Mouse (Mus musculus): Measurements from ENCODE around the gene Rcsd1. TPM values are rescaled to one million over a fixed set of nuclear protein-coding genes. Genes with fewer than 3 reads are reported as not detected.

Gene Rcsd1
- polyA plus RNA-seq, 1 experiment from 2014 or later: 15.0 TPM

DNA sequence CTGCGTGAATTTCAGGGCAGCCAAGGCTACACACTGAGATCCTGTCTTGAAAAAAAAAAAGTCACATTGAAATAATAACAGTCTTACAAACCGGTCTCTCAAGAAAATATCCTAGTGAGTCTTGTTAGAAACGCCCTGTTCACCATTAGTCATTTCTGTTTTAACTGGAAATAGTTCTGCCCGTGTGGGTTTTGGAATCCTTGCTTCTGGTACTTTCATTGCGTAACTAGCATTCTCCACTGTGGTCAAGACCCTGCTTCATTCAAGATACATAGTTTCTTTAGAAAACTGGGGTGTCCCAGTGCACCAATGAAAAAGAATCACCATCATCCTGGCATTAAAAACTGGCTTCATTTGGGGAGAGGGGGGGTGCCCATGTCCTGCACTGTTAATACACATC is 65.8 kb downstream of the Rcsd1 start:
- ATAC-seq: no peak
- Histone ChIP-seq H3K36me3 (replicated peaks; ENCODE audit: insufficient read depth, low read length) (no peaks in the 10 kb centered on the region), H3K4me1 (ENCODE audit: insufficient read depth) (peaks cover 6% of the 10 kb centered on the region; the same call in 1 of the 2 replicates), H3K9ac (replicated peaks) (no peak overlapping the region), H3K27ac (ENCODE audit: low read depth) (no peak overlapping the region), H3K4me3 (ENCODE audit: low read depth, low read length) (no peak overlapping the region), H3K4me2 (ENCODE audit: low read depth, low read length) (no peak overlapping the region), H3K27me3 (ENCODE audit: insufficient read depth, low read length) (no peaks in the 10 kb centered on the region), H3K9me3 (ENCODE audit: low read length) (no peaks in the 10 kb centered on the region)
- WGBS (ENCODE audit: insufficient replicate concordance): 58% methylated on average over 5 of the region's 5 CpGs
- DNase-seq: no peak
- TF ChIP-seq CTCF (IDR thresholded peaks at IDR 0.05; ENCODE audit: low read depth) (no peak), EP300 (IDR thresholded peaks at IDR 0.05; ENCODE audit: low read depth) (no peak)

DNA sequence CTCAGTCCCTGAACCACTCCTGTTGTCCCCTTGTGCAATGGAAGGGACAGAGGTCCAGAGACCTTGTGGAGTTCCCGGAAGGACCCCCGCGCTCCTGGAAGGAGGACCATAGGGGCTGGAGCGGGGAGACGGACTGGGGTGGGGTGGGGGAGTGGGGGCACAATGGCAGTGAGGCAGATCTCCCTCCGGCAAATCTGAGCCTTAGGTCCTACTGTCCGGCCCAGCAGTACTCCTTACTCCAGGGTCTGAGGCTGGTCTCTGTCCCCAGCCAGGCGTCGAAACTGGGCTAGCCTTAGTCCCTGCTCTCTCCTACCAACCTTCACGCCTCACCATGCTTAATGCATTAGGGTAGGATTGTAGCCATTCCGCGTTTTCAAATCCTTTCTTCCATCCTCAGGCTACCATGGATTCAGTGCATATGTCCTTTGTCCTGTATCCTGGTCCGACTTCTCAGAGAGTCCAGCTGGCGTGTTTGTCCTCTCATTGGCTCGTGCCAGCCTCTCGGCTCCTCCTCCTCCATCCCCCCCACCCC is 66.7 kb downstream of the Rcsd1 start:
- Histone ChIP-seq H3K27ac (ENCODE audit: low read depth) (peak overlapping the region; percentile 91), H3K4me2 (ENCODE audit: low read depth, low read length) (peak overlapping the region; percentile 88), H3K4me1 (ENCODE audit: insufficient read depth) (peaks cover 6% of the 10 kb centered on the region; the same call in 1 of the 2 replicates), H3K4me3 (ENCODE audit: low read depth, low read length) (peak overlapping the region; percentile 76), H3K9me3 (ENCODE audit: low read length) (no peaks in the 10 kb centered on the region), H3K9ac (replicated peaks) (peak overlapping the region; percentile 82), H3K36me3 (replicated peaks; ENCODE audit: insufficient read depth, low read length) (no peaks in the 10 kb centered on the region), H3K27me3 (ENCODE audit: insufficient read depth, low read length) (no peaks in the 10 kb centered on the region)
- DNase-seq (peak; percentile 46), ATAC-seq (peak; percentile 37)
- 1% methylated on average over 16 of the region's 16 CpGs for WGBS (ENCODE audit: insufficient replicate concordance)
- TF ChIP-seq EP300 (IDR thresholded peaks at IDR 0.05; ENCODE audit: low read depth) (no peak), CTCF (IDR thresholded peaks at IDR 0.05; ENCODE audit: low read depth) (no peak)

DNA sequence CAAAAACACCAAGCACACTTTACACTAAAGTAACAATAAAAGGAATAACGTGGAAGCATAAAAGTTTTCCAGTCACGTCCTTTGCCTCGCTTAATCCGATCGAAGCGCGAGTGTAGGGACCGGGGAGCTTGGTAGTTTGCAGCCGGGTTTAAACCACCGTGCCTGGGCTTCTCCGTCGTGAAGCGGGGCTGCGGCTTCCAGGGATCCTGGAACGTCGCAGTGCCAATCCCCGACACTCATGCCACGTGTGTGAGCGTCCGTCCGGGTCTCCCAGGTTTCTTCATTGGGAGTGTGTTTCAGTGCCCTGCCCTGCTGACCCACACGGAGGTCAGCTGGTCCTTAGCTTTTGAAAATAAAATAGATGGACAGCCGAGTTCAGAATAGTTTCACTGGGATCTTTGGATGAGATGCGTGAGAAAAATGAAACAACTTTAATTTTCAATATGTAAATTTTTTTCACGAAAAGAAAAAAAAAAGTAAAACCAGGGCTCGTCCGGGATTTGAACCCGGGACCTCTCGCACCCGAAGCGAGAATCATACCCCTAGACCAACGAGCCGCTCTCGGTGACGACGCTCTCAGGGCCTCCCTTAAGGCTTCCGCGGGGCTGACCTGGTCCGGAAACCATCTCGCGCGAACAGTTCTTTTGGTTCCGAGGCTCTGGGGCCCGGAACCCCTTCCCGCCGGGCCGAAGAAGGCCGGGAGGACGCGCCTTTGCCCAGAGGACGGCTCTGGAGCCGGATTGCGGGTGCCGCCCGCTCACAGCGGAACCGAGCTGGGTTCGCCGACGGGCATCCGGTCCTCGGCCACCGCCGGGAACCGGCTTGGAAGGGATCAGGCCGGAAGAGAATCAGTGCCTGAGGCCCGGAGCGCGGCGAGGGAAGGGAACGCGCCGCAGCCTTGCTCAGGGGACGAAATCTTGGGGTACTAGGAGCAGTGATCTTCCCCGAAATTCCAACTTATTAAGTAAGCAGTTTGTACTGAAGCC is 67.5 kb downstream of the Rcsd1 start:
- Histone ChIP-seq H3K9me3 (ENCODE audit: low read length) (no peaks in the 10 kb centered on the region), H3K27me3 (ENCODE audit: insufficient read depth, low read length) (no peaks in the 10 kb centered on the region), H3K4me1 (ENCODE audit: insufficient read depth) (peaks cover 6% of the 10 kb centered on the region; the same call in 1 of the 2 replicates), H3K4me2 (ENCODE audit: low read depth, low read length) (peak overlapping the region; percentile 88), H3K27ac (ENCODE audit: low read depth) (peak overlapping the region; percentile 91), H3K9ac (replicated peaks) (peak overlapping the region; percentile 82), H3K36me3 (replicated peaks; ENCODE audit: insufficient read depth, low read length) (no peaks in the 10 kb centered on the region), H3K4me3 (ENCODE audit: low read depth, low read length) (peak overlapping the region; percentile 76)
- WGBS (ENCODE audit: insufficient replicate concordance): under 1% methylated on average over 75 of the region's 75 CpGs
- TF ChIP-seq CTCF (IDR thresholded peaks at IDR 0.05; ENCODE audit: low read depth) (no peak), EP300 (IDR thresholded peaks at IDR 0.05; ENCODE audit: low read depth) (0 out of 2 replicates have a peak, but pooled peaks have one; percentile 4)
- ATAC-seq: peak; percentile 79
- DNase-seq: peak; percentile 89

DNA sequence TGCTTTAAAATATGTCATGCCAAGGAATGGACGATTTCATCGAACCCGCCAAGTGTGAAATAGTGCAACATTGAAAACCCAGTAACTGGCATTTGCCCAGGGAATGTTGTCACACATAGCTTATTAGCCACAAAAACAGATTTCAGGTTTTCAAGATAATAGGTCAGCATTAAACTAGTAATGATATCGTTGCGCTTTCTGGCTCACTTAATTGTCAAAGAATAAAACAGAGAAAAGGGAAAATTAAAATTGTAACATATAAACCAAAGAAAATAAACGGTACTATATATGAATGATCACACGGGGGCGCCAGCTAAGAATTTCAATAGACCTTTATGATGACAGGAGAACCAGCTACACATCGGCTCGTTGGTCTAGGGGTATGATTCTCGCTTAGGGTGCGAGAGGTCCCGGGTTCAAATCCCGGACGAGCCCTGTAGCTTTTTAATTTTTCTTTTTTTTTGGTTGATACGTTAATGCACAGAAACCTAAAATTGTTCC is 68.2 kb downstream of the Rcsd1 start:
- peak; percentile 41; the same call in 1 of the 2 replicates for TF ChIP-seq EP300 (IDR thresholded peaks at IDR 0.05; ENCODE audit: low read depth)
- peak; percentile 82 for TF ChIP-seq CTCF (IDR thresholded peaks at IDR 0.05; ENCODE audit: low read depth)
- WGBS (ENCODE audit: insufficient replicate concordance): 7% methylated on average over 16 of the region's 16 CpGs
- ATAC-seq: peak; percentile 69
- Histone ChIP-seq H3K4me1 (ENCODE audit: insufficient read depth) (peaks cover 6% of the 10 kb centered on the region; the same call in 1 of the 2 replicates), H3K27ac (ENCODE audit: low read depth) (peak overlapping the region; percentile 85), H3K4me3 (ENCODE audit: low read depth, low read length) (peak overlapping the region; percentile 76), H3K9ac (replicated peaks) (peak overlapping the region; percentile 82; the same call in 1 of the 2 replicates), H3K27me3 (ENCODE audit: insufficient read depth, low read length) (no peaks in the 10 kb centered on the region), H3K9me3 (ENCODE audit: low read length) (no peaks in the 10 kb centered on the region), H3K4me2 (ENCODE audit: low read depth, low read length) (peak overlapping the region; percentile 88), H3K36me3 (replicated peaks; ENCODE audit: insufficient read depth, low read length) (no peaks in the 10 kb centered on the region)
- peak; percentile 78 for DNase-seq

DNA sequence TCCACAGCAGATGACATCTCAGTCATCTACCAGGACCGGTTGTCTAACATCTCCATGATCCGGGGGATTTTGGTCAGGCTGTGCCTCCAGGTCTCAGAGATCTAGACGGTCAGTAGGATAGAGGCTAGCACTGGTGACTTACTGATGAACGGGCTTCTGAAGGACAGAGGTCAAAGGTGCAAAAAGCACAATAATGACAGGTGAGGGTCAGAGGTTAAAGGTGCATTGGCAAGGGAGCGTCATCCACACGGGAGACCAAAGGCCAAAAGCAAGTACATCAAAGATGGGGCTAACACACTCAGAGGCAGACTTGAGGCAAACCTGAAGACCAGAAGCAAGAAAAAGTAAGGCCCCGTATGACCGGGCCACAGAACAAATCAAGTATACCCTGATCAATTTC is 73.3 kb downstream of the Rcsd1 start:
- WGBS (ENCODE audit: insufficient replicate concordance): 78% methylated on average over 8 of the region's 8 CpGs
- DNase-seq (no peak), ATAC-seq (no peak)
- Histone ChIP-seq H3K4me1 (ENCODE audit: insufficient read depth) (peaks cover 16% of the 10 kb centered on the region), H3K4me3 (ENCODE audit: low read depth, low read length) (no peak overlapping the region), H3K9me3 (ENCODE audit: low read length) (no peaks in the 10 kb centered on the region), H3K27me3 (ENCODE audit: insufficient read depth, low read length) (no peaks in the 10 kb centered on the region), H3K27ac (ENCODE audit: low read depth) (no peak overlapping the region), H3K9ac (replicated peaks) (no peak overlapping the region), H3K36me3 (replicated peaks; ENCODE audit: insufficient read depth, low read length) (no peaks in the 10 kb centered on the region), H3K4me2 (ENCODE audit: low read depth, low read length) (no peak overlapping the region)
- TF ChIP-seq CTCF (IDR thresholded peaks at IDR 0.05; ENCODE audit: low read depth) (no peak), EP300 (IDR thresholded peaks at IDR 0.05; ENCODE audit: low read depth) (no peak)

All from liver, postnatal 0 days (tissue).